Mouse (Mus musculus) CH12.LX (cell line): ENCODE measurements around the gene Hsd17b13. TPM values are rescaled to one million over a fixed set of nuclear protein-coding genes. Genes with fewer than 3 reads are reported as not detected.

Source experiments
- DNase-seq: peaks from one replicate; pipeline ENCODE4 v3.0.0-alpha.2; 2013; ENCODE audit errors: extremely low read depth
- H3K27ac ChIP-seq: 2 replicates; pipeline ENCODE4 v1.5.1; 2012; ENCODE audit warnings: low read depth, mild to moderate bottlenecking, control low read depth, moderate library complexity; ENCODE audit not compliant: insufficient read depth
- H3K27me3 ChIP-seq: replicated peaks from 2 replicates; pipeline ENCODE3; 2012; ENCODE audit warnings: inconsistent platforms
- H3K36me3 ChIP-seq, 2 experiments: replicated peaks in 1 of 2; 2 replicates each; pipeline versions ENCODE3 to v1.6.1; 2012; ENCODE audit warnings: inconsistent platforms in 1 of 2, low read length in 1 of 2, mild to moderate bottlenecking in 1 of 2, mixed read lengths in 1 of 2, moderate library complexity in 1 of 2; ENCODE audit not compliant: control insufficient read depth in 1 of 2, insufficient read depth in 1 of 2
- H3K4me1 ChIP-seq, 2 experiments: 2 replicates each; pipeline ENCODE4 v1.6.1; 2012; ENCODE audit warnings: inconsistent platforms in 1 of 2, moderate library complexity in 1 of 2; ENCODE audit not compliant: insufficient read depth in 2 of 2, control insufficient read depth in 1 of 2
- H3K4me2 ChIP-seq: 2 replicates; pipeline ENCODE4 v1.6.1; 2012; ENCODE audit warnings: low read depth, mild to moderate bottlenecking, control low read depth; ENCODE audit not compliant: poor library complexity, insufficient read depth, severe bottlenecking
- H3K4me3 ChIP-seq, 3 experiments: fragments of 150-350 bp in 1 of 3; sonication (generic) in 1 of 3; replicated peaks in 1 of 3; 2 replicates each; pipeline versions ENCODE3 to v1.5.1; 2011 to 2012; ENCODE audit warnings: low read depth in 2 of 3, low read length in 2 of 3, mild to moderate bottlenecking in 2 of 3, moderate library complexity in 2 of 3, control low read depth in 1 of 3, improper control_type of control experiment in 1 of 3, inconsistent platforms in 1 of 3, mixed read lengths in 1 of 3; ENCODE audit not compliant: poor library complexity in 1 of 3
- H3K79me2 ChIP-seq: replicated peaks from 2 replicates; pipeline ENCODE4 v1.6.1; 2012; ENCODE audit warnings: mild to moderate bottlenecking, moderate library complexity; ENCODE audit not compliant: control insufficient read depth, poor library complexity, insufficient read depth, severe bottlenecking; ENCODE audit errors: extremely low read depth
- H3K9ac ChIP-seq: 2 replicates; pipeline ENCODE4 v1.6.1; 2012; ENCODE audit warnings: low read depth, mild to moderate bottlenecking, control low read depth, moderate library complexity; ENCODE audit not compliant: insufficient read depth
- H3K9me3 ChIP-seq: replicated peaks from 2 replicates; pipeline ENCODE3; 2012; ENCODE audit warnings: low read length, inconsistent platforms, mixed read lengths
- BHLHE40 ChIP-seq: IDR thresholded peaks from 2 replicates; pipeline ENCODE4 v1.6.1; 2011; ENCODE audit warnings: mild to moderate bottlenecking, low read depth, low read length, improper control_type of control experiment
- CHD1 ChIP-seq: IDR thresholded peaks from 2 replicates; pipeline ENCODE4 v1.6.1; 2012; ENCODE audit warnings: low read depth, low read length, improper control_type of control experiment, inconsistent platforms
- E2F4 ChIP-seq: IDR thresholded peaks from 2 replicates; pipeline ENCODE4 v1.6.1; 2011; ENCODE audit warnings: low read depth, low read length, improper control_type of control experiment; ENCODE audit not compliant: insufficient replicate concordance
- ELF1 ChIP-seq: IDR thresholded peaks from 2 replicates; pipeline ENCODE4 v1.6.1; 2014; ENCODE audit warnings: low read depth, mild to moderate bottlenecking, inconsistent platforms, low read length, improper control_type of control experiment
- GABPA ChIP-seq: IDR thresholded peaks from 2 replicates; pipeline ENCODE4 v1.6.1; 2012; ENCODE audit warnings: low read depth, low read length, improper control_type of control experiment, inconsistent platforms; ENCODE audit not compliant: insufficient replicate concordance
- HCFC1 ChIP-seq: IDR thresholded peaks from 2 replicates; pipeline ENCODE4 v1.6.1; 2012; ENCODE audit warnings: low read depth, mild to moderate bottlenecking, inconsistent platforms, low read length, improper control_type of control experiment
- JUND ChIP-seq: conservative IDR thresholded peaks from 2 replicates; pipeline ENCODE4 v1.6.1; 2011; ENCODE audit warnings: low read depth, low read length, improper control_type of control experiment
- KAT2A ChIP-seq: IDR thresholded peaks from 2 replicates; pipeline ENCODE4 v1.6.1; 2012; ENCODE audit warnings: low read length, improper control_type of control experiment, inconsistent platforms; ENCODE audit not compliant: insufficient replicate concordance
- MEF2A ChIP-seq: IDR thresholded peaks from 2 replicates; pipeline ENCODE4 v1.6.1; 2014; ENCODE audit warnings: low read depth, mild to moderate bottlenecking, inconsistent platforms, low read length, improper control_type of control experiment, borderline replicate concordance
- MXI1 ChIP-seq: IDR thresholded peaks from 2 replicates; pipeline ENCODE4 v1.6.1; 2011; ENCODE audit warnings: mild to moderate bottlenecking, low read depth, low read length, improper control_type of control experiment
- NELFE ChIP-seq: IDR thresholded peaks from 2 replicates; pipeline ENCODE4 v1.6.1; 2011; ENCODE audit warnings: low read depth, low read length, improper control_type of control experiment
- NRF1 ChIP-seq: IDR thresholded peaks from 2 replicates; pipeline ENCODE4 v1.6.1; 2014; ENCODE audit warnings: low read depth, mild to moderate bottlenecking, inconsistent platforms, low read length, improper control_type of control experiment, moderate library complexity
- PAX5 ChIP-seq: IDR thresholded peaks from 2 replicates; pipeline ENCODE4 v1.6.1; 2012; ENCODE audit warnings: low read length, inconsistent platforms, mixed read lengths
- POLR2A ChIP-seq: IDR thresholded peaks from 2 replicates; pipeline ENCODE4 v1.6.1; 2011; ENCODE audit warnings: low read depth, mild to moderate bottlenecking, improper control_type of control experiment, low read length
- POLR2AphosphoS2 ChIP-seq: IDR thresholded peaks from 2 replicates; pipeline ENCODE4 v1.6.1; 2011; ENCODE audit warnings: low read depth, low read length, improper control_type of control experiment
- RCOR1 ChIP-seq: conservative IDR thresholded peaks from 2 replicates; pipeline ENCODE4 v1.6.1; 2012; ENCODE audit warnings: low read depth, mild to moderate bottlenecking, inconsistent platforms, low read length, improper control_type of control experiment
- SIN3A ChIP-seq: IDR thresholded peaks from 2 replicates; pipeline ENCODE4 v1.6.1; 2012; ENCODE audit warnings: low read length, improper control_type of control experiment, inconsistent platforms
- SMC3 ChIP-seq: IDR thresholded peaks from 2 replicates; pipeline ENCODE4 v1.6.1; 2011; ENCODE audit warnings: low read depth, low read length, improper control_type of control experiment
- UBTF ChIP-seq: IDR thresholded peaks from 2 replicates; pipeline ENCODE4 v1.6.1; 2012; ENCODE audit warnings: low read depth, mild to moderate bottlenecking, inconsistent platforms, low read length, improper control_type of control experiment, moderate library complexity
- USF1 ChIP-seq: IDR thresholded peaks from 2 replicates; pipeline ENCODE4 v1.6.1; 2014; ENCODE audit warnings: low read depth, mild to moderate bottlenecking, inconsistent platforms, low read length, improper control_type of control experiment
- ZC3H11A ChIP-seq: IDR thresholded peaks from 2 replicates; pipeline ENCODE4 v1.6.1; 2012; ENCODE audit warnings: low read depth, mild to moderate bottlenecking, inconsistent platforms, low read length, improper control_type of control experiment
- ZKSCAN1 ChIP-seq: IDR thresholded peaks from 2 replicates; pipeline ENCODE4 v1.6.1; 2012; ENCODE audit warnings: low read depth, inconsistent platforms, low read length, improper control_type of control experiment, borderline replicate concordance
- ZMIZ1 ChIP-seq: IDR thresholded peaks from 2 replicates; pipeline ENCODE4 v1.6.1; 2012; ENCODE audit warnings: low read depth, mild to moderate bottlenecking, inconsistent platforms, low read length, improper control_type of control experiment
- dilution Hi-C: fragments of 300-500 bp; cut with MboI; formaldehyde crosslinking; loops from 2 replicates; pipeline ENCODE4 v1.14.3; 2020; ENCODE audit warnings: low sequenced_read_pairs; ENCODE audit not compliant: extremely low pct_unique_long_range_greater_than_20kb, extremely low pct_ligation_motif_present
- in situ Hi-C: fragments of 300-500 bp; cut with MboI; formaldehyde crosslinking; loops from 3 replicates; pipeline ENCODE4 v1.14.3; 2019; ENCODE audit warnings: low sequenced_read_pairs, low pct_ligation_motif_present, low pct_unique_long_range_greater_than_20kb, mixed read lengths
- polyA plus RNA-seq: library from polyadenylated mRNA; unstranded; fragments of >175 nt; gene quantifications from 2 replicates; pipeline ENCODE4 v1.2.1, GENCODE M21; 2012; ENCODE audit warnings: low read depth; ENCODE audit not compliant: insufficient read length
- total RNA-seq, 2 experiments: library from RNA; depleted of rRNA; stranded (reverse); fragments of 300-350 nt in 1 of 2; fragments of >200 nt in 1 of 2; gene quantifications; 2 replicates each; pipeline ENCODE4 v1.2.3; 2012 to 2014

The Hsd17b13 gene
- total and polyA plus RNA-seq, 3 experiments: 0.23 to 0.64 TPM; not detected in 1

DNA sequence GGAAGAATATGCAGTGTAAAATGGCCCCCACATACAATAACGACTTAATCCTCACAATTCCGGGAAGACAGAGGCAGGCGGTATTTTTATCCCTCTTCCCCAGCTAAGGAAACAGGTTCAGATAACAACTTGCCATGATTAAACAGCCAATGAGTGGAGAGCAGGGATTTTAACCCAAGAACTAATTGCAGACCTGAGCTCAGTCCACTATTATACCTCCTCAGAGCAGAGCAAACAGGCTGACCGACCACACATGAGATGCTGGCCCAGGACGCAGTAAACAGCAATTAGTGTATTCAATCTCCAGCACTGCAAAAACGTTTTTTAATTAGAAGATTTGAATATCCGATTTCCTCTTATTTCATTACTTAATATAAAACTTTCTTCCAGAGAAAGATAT is 68.4 kb downstream of the Hsd17b13 start:
- no peak overlapping the region for H3K4me2 ChIP-seq
- peaks cover 2% of the 10 kb centered on the region; the same call in 1 of the 2 replicates for H3K79me2 ChIP-seq
- dilution Hi-C loops (no loop called here), in situ Hi-C loops (no loop called here)
- no peaks in the 10 kb centered on the region for H3K9me3 ChIP-seq
- H3K4me1 ChIP-seq: peaks cover 12 to 25% of the 10 kb centered on the region in 2 experiments
- H3K36me3 ChIP-seq: no peaks in the 10 kb centered on the region
- no peak overlapping the region for H3K9ac ChIP-seq
- DNase-seq: no peak
- peaks cover 5% of the 10 kb centered on the region for H3K27me3 ChIP-seq
- H3K4me3 ChIP-seq: no peak overlapping the region
- H3K27ac ChIP-seq: no peak overlapping the region
- TF ChIP-seq PAX5 (no peak), NRF1 (no peak), E2F4 (no peak), BHLHE40 (no peak), ELF1 (no peak), NELFE (no peak), ZC3H11A (no peak), JUND (no peak), POLR2A (no peak), CHD1 (no peak)

DNA sequence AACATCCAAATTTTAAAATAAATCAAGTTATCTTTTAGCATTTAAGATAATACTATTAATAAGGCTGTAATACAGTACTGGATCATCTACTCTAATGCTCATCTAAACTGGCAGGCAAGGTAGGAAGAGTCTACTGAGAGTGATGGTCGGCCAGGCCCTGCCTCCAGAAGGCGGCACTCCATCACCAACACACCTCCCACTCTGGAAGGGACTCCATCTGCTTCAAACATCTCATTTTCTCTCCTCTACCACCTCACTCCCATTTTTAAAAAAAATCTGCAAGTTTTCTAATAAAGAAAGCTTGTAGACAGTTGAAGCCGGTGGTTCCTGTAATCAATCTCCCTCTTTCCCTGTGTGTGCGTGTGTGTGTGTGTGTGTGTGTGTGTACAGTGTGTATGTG is 69.4 kb downstream of the Hsd17b13 start:
- H3K9ac ChIP-seq: no peak overlapping the region
- H3K79me2 ChIP-seq: peaks cover 4% of the 10 kb centered on the region; the same call in 1 of the 2 replicates
- H3K4me1 ChIP-seq: peaks cover 6 to 15% of the 10 kb centered on the region in 2 experiments; a peak in 3 of 4 replicates
- H3K27me3 ChIP-seq: peaks cover 5% of the 10 kb centered on the region
- H3K27ac ChIP-seq: no peak overlapping the region
- no peak for TF ChIP-seq USF1
- no peak for TF ChIP-seq NELFE
- TF ChIP-seq RCOR1: no peak
- TF ChIP-seq KAT2A: no peak
- no peak for TF ChIP-seq JUND
- TF ChIP-seq MXI1: no peak
- TF ChIP-seq POLR2A: no peak
- no peak for TF ChIP-seq SMC3
- no peak for TF ChIP-seq MEF2A
- TF ChIP-seq NRF1: no peak
- TF ChIP-seq ZKSCAN1: no peak
- TF ChIP-seq UBTF: no peak
- no peak for TF ChIP-seq POLR2AphosphoS2
- TF ChIP-seq HCFC1: no peak
- no peak for TF ChIP-seq E2F4
- TF ChIP-seq ELF1: no peak
- no peak for TF ChIP-seq ZC3H11A
- TF ChIP-seq GABPA: no peak
- no peak for TF ChIP-seq ZMIZ1
- no peak for TF ChIP-seq SIN3A
- TF ChIP-seq, all 38 proteins: peak for 0
- dilution Hi-C loops: no loop called here
- in situ Hi-C loops: no loop called here
- no peak for DNase-seq
- Histone ChIP-seq H3K4me3 (no peak overlapping the region), H3K36me3 (no peaks in the 10 kb centered on the region), H3K9me3 (no peaks in the 10 kb centered on the region), H3K4me2 (no peak overlapping the region)
